10 mouse cellular contexts compared by ENCODE assay signal in genomic region chr8:57503641-57504040, GRCm38 (mm10). TPM values are rescaled to one million over a fixed set of nuclear protein-coding genes. Genes with fewer than 3 reads are reported as not detected.
DNase-seq lines count a peak whose midpoint lies in the region; ATAC-seq and TF ChIP-seq lines count a peak whose summit lies in the region.
"Had no signal": no experiment of that assay in that cellular context is flagged by ENCODE, and none has a peak within 500 bp of the region (broad histone marks: within the 10 kb centered on the region; RNA-seq: fewer than 3 reads in every experiment).

No protein-coding gene starts in this region.

- peak; percentile 65; the same call in 1 of the 2 replicates for ATAC-seq in frontal cortex, adult (ENCODE audit: low TSS enrichment)

- H3K36me3 ChIP-seq in E14TG2a.4 (ENCODE audit: insufficient read depth, low read length) = peaks cover 72% of the 10 kb centered on the region
- H3K36me3 ChIP-seq in spleen, adult 2 months (ENCODE audit: control insufficient read depth, insufficient read depth, low read length) = no peaks in the 10 kb centered on the region

- no peak overlapping the region for H3K27ac ChIP-seq in spleen, adult 2 months (ENCODE audit: insufficient read depth, low read length)

- H3K4me3 ChIP-seq in E14TG2a.4 (replicated peaks; ENCODE audit: low read length) = peak overlapping the region; percentile 39
- no peak overlapping the region for H3K4me3 ChIP-seq in spleen, adult 2 months (ENCODE audit: extremely low read depth, insufficient read depth, insufficient read length)
- H3K4me3 ChIP-seq: myocyte had no signal

- DNase-seq in B cell, adult 2 months = peak; percentile 90 to 91
- DNase-seq in cerebellum, adult 18-20 months = peak; percentile 64 to 76
- peak; percentile 50 to 55 for DNase-seq in layer of hippocampus, postnatal 10 days (ENCODE audit: low spot score in 2 of 2)
- peak; percentile 61 for DNase-seq in lung, postnatal 25 days (ENCODE audit: low spot score)
- peak; percentile 45 to 78 for DNase-seq in spleen, adult 2 months (ENCODE audit: low read depth in 1 of 2, low spot score in 2 of 2)
- DNase-seq in ovary, postnatal 14 days (ENCODE audit: low spot score) = no peak

- peak; percentile 84 for TF ChIP-seq CTCF in E14TG2a.4 (conservative IDR thresholded peaks at IDR 0.05; ENCODE audit: low read length)
- peak; percentile 54; the same call in 1 of the 2 replicates for TF ChIP-seq CTCF in spleen, adult 2 months (IDR thresholded peaks at IDR 0.05; ENCODE audit: extremely low read depth, insufficient read depth, insufficient read length, insufficient replicate concordance)

- WGBS in spleen, adult 2 months = 34% methylated on average over 5 of the region's 5 CpGs

- H3K27me3 ChIP-seq in E14TG2a.4 (ENCODE audit: insufficient read depth, low read length) = no peaks in the 10 kb centered on the region
- no peaks in the 10 kb centered on the region for H3K27me3 ChIP-seq in spleen, adult 2 months (ENCODE audit: control insufficient read depth, insufficient read depth, low read length)

- no peaks in the 10 kb centered on the region for H3K9me3 ChIP-seq in E14TG2a.4 (ENCODE audit: low read length)

- H3K4me1 ChIP-seq in E14TG2a.4 (replicated peaks; ENCODE audit: low read depth, low read length) = peaks cover 78% of the 10 kb centered on the region
- H3K4me1 ChIP-seq in spleen, adult 2 months (ENCODE audit: control insufficient read depth, insufficient read depth, insufficient read length) = no peaks in the 10 kb centered on the region

- no peak for TF ChIP-seq POLR2A in spleen, adult 2 months (IDR thresholded peaks at IDR 0.05; ENCODE audit: low read depth, low read length)

RNA-seq across cellular contexts. Expression of gene Hmgb2, which starts 8.1 kb away (rescaled TPM):
- total RNA-seq in layer of hippocampus, postnatal 10 days (2021) = 10 to 100 TPM; 16.5 to 19.3 TPM
- polyA plus RNA-seq in spleen, adult 2 months (2012; rRNA removed) = 14.5 and 14.8 TPM in 2 replicates

RNA-seq across cellular contexts. Expression of gene Sap30, which starts 16.0 kb away (rescaled TPM):
- total RNA-seq in layer of hippocampus, postnatal 10 days (2021) = 10 to 100 TPM; 12.5 to 13.7 TPM
- 7.0 and 15.4 TPM in 2 replicates for polyA plus RNA-seq in spleen, adult 2 months (2012; rRNA removed)

RNA-seq across cellular contexts. Expression of gene Scrg1, which starts 47.9 kb away (rescaled TPM):
- 10 to 100 TPM; 69.0 to 69.3 TPM for total RNA-seq in layer of hippocampus, postnatal 10 days (2021)
- 0.14 and 0.16 TPM in 2 replicates for polyA plus RNA-seq in spleen, adult 2 months (2012; rRNA removed)
- total RNA-seq: gastrocnemius, adult 8-10 months had no signal
- polyA plus RNA-seq: myocyte had no signal
